Mouse (Mus musculus) thymus, adult 2 months (tissue): ENCODE measurements around the gene Nop2. TPM values are rescaled to one million over a fixed set of nuclear protein-coding genes. Genes with fewer than 3 reads are reported as not detected.

Experiments
- DNase-seq: peaks from one replicate; pipeline ENCODE4 v3.0.0; 2021
- H3K27ac ChIP-seq: fragments of 200-500 bp; 2 replicates; pipeline ENCODE4 v1.5.1; 2012; ENCODE audit warnings: low read length, control low read depth; ENCODE audit not compliant: control insufficient read depth, insufficient read depth
- H3K27me3 ChIP-seq: fragments of 200-500 bp; 2 replicates; pipeline ENCODE4 v1.6.1; 2012; ENCODE audit warnings: mild to moderate bottlenecking, low read length, moderate library complexity, mixed read lengths; ENCODE audit not compliant: control insufficient read depth, insufficient read depth
- H3K36me3 ChIP-seq: fragments of 200-500 bp; 2 replicates; pipeline ENCODE4 v1.6.1; 2012; ENCODE audit warnings: mild to moderate bottlenecking, low read length, moderate library complexity; ENCODE audit not compliant: control insufficient read depth, insufficient read depth
- H3K4me1 ChIP-seq: fragments of 200-500 bp; replicated peaks from 2 replicates; pipeline ENCODE4 v1.6.1; 2012; ENCODE audit warnings: low read length; ENCODE audit not compliant: control insufficient read depth, insufficient read depth
- H3K4me3 ChIP-seq: fragments of 200-500 bp; 2 replicates; pipeline ENCODE4 v1.5.1; 2012; ENCODE audit warnings: mild to moderate bottlenecking, low read length, control low read depth, moderate library complexity; ENCODE audit not compliant: control insufficient read depth, insufficient read depth
- CTCF ChIP-seq: fragments of 200-500 bp; IDR thresholded peaks from 2 replicates; pipeline ENCODE4 v1.5.1; 2012; ENCODE audit warnings: mild to moderate bottlenecking, control low read depth, low read length, moderate library complexity, borderline replicate concordance; ENCODE audit not compliant: control insufficient read depth, poor library complexity, insufficient read depth; ENCODE audit errors: extremely low read depth
- POLR2A ChIP-seq: fragments of 200-500 bp; IDR thresholded peaks from 2 replicates; pipeline ENCODE4 v1.6.1; 2012; ENCODE audit warnings: mild to moderate bottlenecking, low read length, control low read depth, moderate library complexity; ENCODE audit not compliant: control insufficient read depth, poor library complexity, insufficient read depth; ENCODE audit errors: extremely low read depth
- WGBS: fragments of 180-500 bp; shearing (Covaris S2); methylation state at CpG from one replicate; pipeline ENCODE4 v1.1.7; 2018; 5-methylcytosine and 5-hydroxymethylcytosine counted together
- polyA plus RNA-seq: library from polyadenylated mRNA; depleted of rRNA; stranded (reverse); fragments of >200 nt; gene quantifications from 2 replicates; pipeline ENCODE4 v1.2.3, GENCODE M21; 2012

Nop2 gene
- polyA plus RNA-seq, 1 experiment = 26.4 TPM

DNA sequence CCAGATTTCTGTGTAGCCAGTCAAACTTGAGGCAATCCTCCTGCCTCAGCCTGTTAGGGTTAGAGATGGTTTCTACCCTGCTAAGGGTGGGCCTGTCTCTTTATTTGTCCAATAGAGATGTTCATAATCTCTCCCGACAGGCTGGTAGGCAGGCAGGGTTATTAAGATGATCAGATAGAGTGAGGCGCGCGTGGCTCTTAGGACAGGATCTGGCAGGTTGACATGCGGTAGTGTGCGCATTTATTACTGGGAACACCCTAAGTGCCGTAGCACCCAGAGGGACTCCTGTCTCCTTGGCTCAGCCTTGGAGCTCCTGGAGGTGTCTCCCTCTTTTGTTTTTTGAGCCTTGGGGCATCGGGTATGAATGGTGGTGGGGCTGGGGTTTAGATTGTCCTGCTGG lies 23.6 kb downstream of the Nop2 start:
- Histone ChIP-seq H3K36me3 (peaks cover 30% of the 10 kb centered on the region), H3K4me1 (no peaks in the 10 kb centered on the region), H3K27ac (no peak overlapping the region), H3K27me3 (no peaks in the 10 kb centered on the region), H3K4me3 (no peak overlapping the region)
- DNase-seq = no peak
- TF ChIP-seq CTCF (no peak), POLR2A (no peak)
- 99% methylated on average over 8 of the region's 8 CpGs for WGBS

DNA sequence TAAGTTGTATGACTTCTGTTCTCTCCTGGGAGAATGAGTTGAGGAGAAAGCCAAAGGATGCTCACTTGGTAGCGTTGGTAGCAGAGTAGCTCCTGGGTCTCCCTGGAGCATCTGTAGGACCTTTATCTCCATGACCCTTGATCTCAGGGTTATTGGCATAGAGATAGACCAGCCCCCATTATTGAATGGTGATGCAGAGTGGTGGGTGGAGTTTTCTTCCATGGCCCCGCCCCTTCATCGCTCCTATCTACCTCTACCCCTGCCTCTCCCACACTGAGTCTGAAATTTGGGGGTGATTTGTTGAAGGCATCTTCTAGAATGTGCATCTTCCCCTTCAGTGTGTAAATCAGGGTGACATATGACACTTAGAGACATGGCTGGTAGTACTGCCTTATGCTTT lies 24.8 kb downstream of the Nop2 start:
- H3K4me1 ChIP-seq = no peaks in the 10 kb centered on the region
- 93% methylated on average over 3 of the region's 3 CpGs for WGBS
- DNase-seq = no peak
- no peaks in the 10 kb centered on the region for H3K27me3 ChIP-seq
- H3K36me3 ChIP-seq = peaks cover 41% of the 10 kb centered on the region
- H3K27ac ChIP-seq = no peak overlapping the region
- no peak overlapping the region for H3K4me3 ChIP-seq
- TF ChIP-seq CTCF = no peak
- TF ChIP-seq POLR2A = no peak

DNA sequence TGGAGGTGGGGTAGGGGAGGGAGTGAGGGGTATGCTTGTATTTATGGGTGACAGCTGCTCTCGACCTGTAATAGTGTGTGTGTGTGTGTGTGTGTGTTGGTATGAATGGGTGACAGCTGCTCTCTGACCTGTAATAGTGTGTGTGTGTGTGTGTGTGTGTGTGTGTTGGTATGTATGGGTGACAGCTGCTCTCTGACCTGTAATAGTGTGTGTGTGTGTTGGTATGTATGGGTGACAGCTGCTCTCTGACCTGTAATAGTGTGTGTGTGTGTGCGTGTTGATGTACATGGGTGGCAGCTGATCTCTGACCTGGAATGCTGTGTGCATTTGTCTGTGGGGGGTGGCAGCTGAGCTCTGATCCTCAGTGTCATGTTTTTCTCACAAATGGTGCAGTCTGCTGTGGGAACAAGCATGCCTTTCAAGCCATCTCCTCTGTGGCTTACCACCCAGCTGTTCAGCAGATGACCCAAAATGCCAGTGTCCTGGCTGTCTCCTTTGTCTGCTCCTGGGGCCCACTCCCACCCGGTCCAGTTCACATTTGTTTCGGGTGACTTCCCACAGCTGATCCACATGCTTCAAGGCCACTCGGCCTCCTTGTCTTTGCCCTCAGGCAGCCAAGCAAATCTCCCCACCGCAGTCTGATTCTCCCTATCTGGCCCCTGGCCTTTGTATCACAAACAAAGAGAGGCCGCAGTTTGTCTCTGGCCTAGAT lies 25.4 kb downstream of the Nop2 start:
- Histone ChIP-seq H3K4me3 (no peak overlapping the region), H3K36me3 (peaks cover 42% of the 10 kb centered on the region), H3K27me3 (no peaks in the 10 kb centered on the region), H3K27ac (no peak overlapping the region), H3K4me1 (no peaks in the 10 kb centered on the region)
- no peak for TF ChIP-seq CTCF
- no peak for TF ChIP-seq POLR2A
- 94% methylated on average over 7 of the region's 7 CpGs for WGBS
- DNase-seq = no peak

DNA sequence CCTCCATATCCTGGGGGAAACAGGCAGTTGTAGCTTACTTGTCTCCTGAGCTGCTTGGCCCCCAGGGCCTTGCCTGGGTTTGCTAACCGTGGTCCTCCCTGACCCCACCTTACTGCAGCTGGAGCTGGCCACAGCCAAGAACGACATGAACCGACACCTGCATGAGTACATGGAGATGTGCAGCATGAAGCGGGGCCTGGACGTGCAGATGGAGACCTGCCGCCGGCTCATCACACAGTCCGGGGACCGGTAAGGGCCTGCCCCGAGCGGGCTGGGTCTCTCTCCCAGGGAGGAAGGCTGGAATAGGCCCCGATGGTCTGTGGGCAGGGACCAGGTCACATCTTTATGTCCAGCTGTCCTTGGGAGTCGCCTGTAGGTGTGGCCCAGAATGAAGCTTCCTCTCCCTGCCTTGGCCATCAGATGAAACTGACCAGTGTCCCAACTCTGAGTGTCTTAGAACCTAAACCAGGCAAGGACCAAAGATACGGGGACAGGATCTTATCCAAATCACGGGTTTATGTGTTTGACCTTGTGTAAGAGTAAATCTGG lies 27.3 kb downstream of the Nop2 start:
- Histone ChIP-seq H3K36me3 (peaks cover 33% of the 10 kb centered on the region), H3K27ac (no peak overlapping the region), H3K4me3 (no peak overlapping the region), H3K27me3 (no peaks in the 10 kb centered on the region), H3K4me1 (peaks cover 5% of the 10 kb centered on the region)
- DNase-seq = no peak
- TF ChIP-seq POLR2A = no peak
- WGBS = 94% methylated on average over 15 of the region's 15 CpGs

DNA sequence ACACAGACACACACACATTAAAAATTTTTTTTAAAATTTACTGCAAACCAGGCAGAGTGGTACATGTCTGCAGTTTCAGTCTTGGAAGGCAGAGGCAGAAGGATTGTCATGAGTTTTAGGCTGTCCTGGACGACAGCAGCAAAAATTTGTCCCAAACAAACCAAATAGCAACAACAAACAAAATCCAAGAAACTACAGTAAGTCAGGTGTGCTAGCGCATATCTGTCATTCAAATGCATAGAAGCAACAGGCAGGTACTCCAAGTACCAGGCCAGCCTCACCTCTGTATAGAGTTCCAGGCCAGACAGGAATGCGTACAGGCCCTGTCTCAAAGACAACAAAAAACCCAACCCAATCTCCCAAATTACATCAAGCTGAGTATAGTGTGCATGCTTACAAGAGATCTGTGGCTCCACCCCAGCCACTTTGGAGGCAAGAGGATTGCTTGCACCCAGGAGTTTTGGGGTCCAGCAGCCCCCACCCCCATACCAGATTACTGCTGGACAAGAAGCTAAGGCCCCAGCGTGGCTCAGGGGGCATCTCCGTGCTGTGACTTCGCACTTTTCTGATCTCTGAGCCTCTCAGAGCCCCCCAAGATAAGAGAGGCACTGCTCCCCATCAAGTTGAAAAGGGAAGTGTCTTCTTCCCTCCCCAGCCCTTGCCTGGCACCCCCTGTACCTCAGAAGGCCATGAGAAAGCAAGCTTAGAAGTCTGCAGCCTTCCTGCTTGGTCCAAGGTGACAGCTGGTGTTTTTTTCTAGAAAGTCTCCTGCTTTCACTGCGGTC lies 28.3 kb downstream of the Nop2 start:
- no peak overlapping the region for H3K4me3 ChIP-seq
- no peaks in the 10 kb centered on the region for H3K27me3 ChIP-seq
- peaks cover 10% of the 10 kb centered on the region for H3K4me1 ChIP-seq
- H3K36me3 ChIP-seq = peaks cover 33% of the 10 kb centered on the region
- TF ChIP-seq POLR2A (no peak), CTCF (no peak)
- 89% methylated on average over 7 of the region's 7 CpGs for WGBS
- no peak overlapping the region for H3K27ac ChIP-seq
- no peak for DNase-seq

GRCm38 (mm10) chr6:125160558-125160853 lies 28.8 kb downstream of the Nop2 start:
- H3K4me1 ChIP-seq = peaks cover 10% of the 10 kb centered on the region
- H3K27ac ChIP-seq = no peak overlapping the region

More at GRCm38 (mm10) chr6:125160558-125160853, 28.8 kb downstream of the Nop2 start:
- no peak for DNase-seq
- Histone ChIP-seq H3K36me3 (peaks cover 33% of the 10 kb centered on the region), H3K27me3 (no peaks in the 10 kb centered on the region), H3K4me3 (no peak overlapping the region)
- TF ChIP-seq POLR2A = no peak
- TF ChIP-seq CTCF = no peak
- 77% methylated on average over 10 of the region's 10 CpGs for WGBS
